Mouse (Mus musculus) lung, postnatal 4 days (tissue): ENCODE measurements at regions not wholly inside any gene's neighbourhood (a gene's known extent, or its start where the extent isn't known, plus 50 kb on each side); places are given as distances from the start of the nearest gene placed in this dataset.
"Not testable (repeated sequence)": the region's sequence is repeated elsewhere in the genome, so short reads cannot be mapped to it uniquely, and the experiment has no call there.

ENCODE experiments used
- DNase-seq, 2 experiments: peaks; one replicate each; pipeline ENCODE4 v3.0.0; 2021

GRCm38 (mm10) chr13:50906431-50906830 lies 194.2 kb upstream of the Spin1 start:
- not testable (repeated sequence) for DNase-seq

- DNase-seq, result no peak
These were observed 193.8 kb upstream of the Spin1 start for GRCm38 (mm10) chr13:50906910-50907309.

GRCm38 (mm10) chr13:50912776-50913175 lies 187.9 kb upstream of the Spin1 start:
- DNase-seq, result not testable (repeated sequence)

- DNase-seq, result not testable (repeated sequence)
These were observed 166.7 kb upstream of the Spin1 start for GRCm38 (mm10) chr13:50934017-50934416.

GRCm38 (mm10) chr13:50942561-50942960 lies 158.1 kb upstream of the Spin1 start:
- no peak for DNase-seq

GRCm38 (mm10) chr13:50949545-50950226 lies 151.0 kb upstream of the Spin1 start:
- DNase-seq, result peak in 1 of 2 experiments; percentile 83

- DNase-seq, result no peak
These were observed 146.0 kb upstream of the Spin1 start for GRCm38 (mm10) chr13:50954671-50955070.

- no peak for DNase-seq
These were observed 142.4 kb upstream of the Spin1 start for GRCm38 (mm10) chr13:50958051-50958883.

- DNase-seq, result no peak
These were observed 139.8 kb upstream of the Spin1 start for GRCm38 (mm10) chr13:50960909-50961308.

- peak; percentile 16 to 32 for DNase-seq
These were observed 136.6 kb upstream of the Spin1 start for GRCm38 (mm10) chr13:50964070-50964469.

- DNase-seq, result not testable (repeated sequence)
These were observed 135.6 kb upstream of the Spin1 start for GRCm38 (mm10) chr13:50965041-50965440.

GRCm38 (mm10) chr13:50965678-50966077 lies 135.0 kb upstream of the Spin1 start:
- DNase-seq, result no peak

- no peak for DNase-seq
These were observed 133.9 kb upstream of the Spin1 start for GRCm38 (mm10) chr13:50966826-50967225.

- DNase-seq, result no peak
These were observed 127.3 kb upstream of the Spin1 start for GRCm38 (mm10) chr13:50973379-50973778.

GRCm38 (mm10) chr13:50975306-50975920 lies 125.3 kb upstream of the Spin1 start:
- DNase-seq, result no peak

GRCm38 (mm10) chr13:50982005-50982404 lies 118.7 kb upstream of the Spin1 start:
- no peak for DNase-seq

GRCm38 (mm10) chr13:50982990-50983389 lies 117.7 kb upstream of the Spin1 start:
- DNase-seq, result no peak

- no peak for DNase-seq
These were observed 108.8 kb upstream of the Spin1 start for GRCm38 (mm10) chr13:50991726-50992432.

- no peak for DNase-seq
These were observed 100.9 kb upstream of the Spin1 start for GRCm38 (mm10) chr13:50999738-51000137.

- no peak for DNase-seq
These were observed 95.9 kb upstream of the Spin1 start for GRCm38 (mm10) chr13:51004827-51005226.

- no peak for DNase-seq
These were observed 89.9 kb upstream of the Spin1 start for GRCm38 (mm10) chr13:51010736-51011135.

- no peak for DNase-seq
These were observed 84.5 kb upstream of the Spin1 start for GRCm38 (mm10) chr13:51016209-51016608.
